Comparison of ENCODE assay signal across 8 mouse cellular contexts in genomic region chr10:81413310-81414261, GRCm38 (mm10). TPM values are rescaled to one million over a fixed set of nuclear protein-coding genes. Genes with fewer than 3 reads are reported as not detected.
A peak's percentile ranks its signal among the peaks of the same experiment; 100 is the strongest.
DNase-seq lines count a peak whose midpoint lies in the region; ATAC-seq and TF ChIP-seq lines count a peak whose summit lies in the region.

No protein-coding gene starts in this region.

- H3K4me1 ChIP-seq in forebrain, embryonic 10.5 days: peaks cover 100% of the 10 kb centered on the region
- H3K4me1 ChIP-seq in forebrain, embryonic 15.5 days: peaks cover 70% of the 10 kb centered on the region
- peaks cover 95% of the 10 kb centered on the region for H3K4me1 ChIP-seq in embryonic facial prominence, embryonic 10.5 days
- peaks cover 100% of the 10 kb centered on the region for H3K4me1 ChIP-seq in heart, embryonic 10.5 days
- H3K4me1 ChIP-seq in liver, embryonic 11.5 days (replicated peaks; ENCODE audit: control insufficient read depth, insufficient read depth, low read length): peaks cover 83% of the 10 kb centered on the region

- ATAC-seq in forebrain, embryonic 15.5 days (replicated peaks): no peak
- no peak for ATAC-seq in liver, embryonic 11.5 days (replicated peaks; ENCODE audit: low FRiP score)

- H3K27ac ChIP-seq in forebrain, embryonic 10.5 days: peak overlapping the region; percentile 89
- no peak overlapping the region for H3K27ac ChIP-seq in forebrain, embryonic 15.5 days (replicated peaks)
- peak overlapping the region; percentile 90 for H3K27ac ChIP-seq in embryonic facial prominence, embryonic 10.5 days (replicated peaks)
- H3K27ac ChIP-seq in heart, embryonic 10.5 days: peak overlapping the region; percentile 86
- peak overlapping the region; percentile 55 for H3K27ac ChIP-seq in liver, embryonic 11.5 days (ENCODE audit: low read depth, low read length)

- peaks cover 51% of the 10 kb centered on the region for H3K79me2 ChIP-seq in myocyte (ENCODE audit: control insufficient read depth, insufficient read depth)

- peaks cover 26% of the 10 kb centered on the region for H3K27me3 ChIP-seq in forebrain, embryonic 10.5 days (ENCODE audit: poor library complexity, severe bottlenecking)
- H3K27me3 ChIP-seq in forebrain, embryonic 15.5 days: no peaks in the 10 kb centered on the region
- peaks cover 18% of the 10 kb centered on the region for H3K27me3 ChIP-seq in embryonic facial prominence, embryonic 10.5 days (replicated peaks; ENCODE audit: low read depth, poor library complexity, severe bottlenecking)
- peaks cover 17% of the 10 kb centered on the region for H3K27me3 ChIP-seq in heart, embryonic 10.5 days (ENCODE audit: insufficient read depth, poor library complexity, severe bottlenecking)
- H3K27me3 ChIP-seq in liver, embryonic 11.5 days (replicated peaks; ENCODE audit: control insufficient read depth, insufficient read depth, low read length): no peaks in the 10 kb centered on the region; the same call in none of the 2 replicates
- no peaks in the 10 kb centered on the region for H3K27me3 ChIP-seq in myocyte (ENCODE audit: control insufficient read depth, insufficient read depth, insufficient read length)

- H3ac ChIP-seq in myocyte (ENCODE audit: control insufficient read depth, insufficient read length): no peak overlapping the region

- no peak overlapping the region for H3K9ac ChIP-seq in forebrain, embryonic 15.5 days (replicated peaks)
- peak overlapping the region; percentile 46; the same call in 1 of the 2 replicates for H3K9ac ChIP-seq in liver, embryonic 11.5 days (ENCODE audit: low read depth, low read length)

- H3K4me3 ChIP-seq in forebrain, embryonic 10.5 days: peak overlapping the region; percentile 37
- H3K4me3 ChIP-seq in forebrain, embryonic 15.5 days: no peak overlapping the region
- H3K4me3 ChIP-seq in embryonic facial prominence, embryonic 10.5 days: peak overlapping the region; percentile 44
- H3K4me3 ChIP-seq in heart, embryonic 10.5 days: peak overlapping the region; percentile 39
- H3K4me3 ChIP-seq in liver, embryonic 11.5 days (ENCODE audit: low read depth, low read length): 0 out of 2 replicates have a peak overlapping the region, but pooled peaks have one; percentile 12
- H3K4me3 ChIP-seq in myocyte: no peak overlapping the region

- no peak overlapping the region; the same call in 1 of the 2 replicates for H3K4me2 ChIP-seq in forebrain, embryonic 15.5 days (replicated peaks)
- peak overlapping the region; percentile 52 for H3K4me2 ChIP-seq in liver, embryonic 11.5 days
- peak overlapping the region; percentile 76 for H3K4me2 ChIP-seq in myocyte (ENCODE audit: low read depth)

- 34% methylated on average over 26 of the region's 26 CpGs for WGBS in forebrain, embryonic 10.5 days
- 27% methylated on average over 26 of the region's 26 CpGs for WGBS in forebrain, embryonic 15.5 days
- 28% methylated on average over 26 of the region's 26 CpGs for WGBS in embryonic facial prominence, embryonic 10.5 days
- WGBS in heart, embryonic 10.5 days: 28% methylated on average over 26 of the region's 26 CpGs
- 28% methylated on average over 26 of the region's 26 CpGs for WGBS in liver, embryonic 11.5 days

- TF ChIP-seq POLR2A in myocyte (IDR thresholded peaks at IDR 0.05; ENCODE audit: insufficient read length, low read depth): no peak

- no peaks in the 10 kb centered on the region for H3K9me3 ChIP-seq in forebrain, embryonic 10.5 days
- H3K9me3 ChIP-seq in forebrain, embryonic 15.5 days: no peaks in the 10 kb centered on the region
- no peaks in the 10 kb centered on the region for H3K9me3 ChIP-seq in embryonic facial prominence, embryonic 10.5 days
- H3K9me3 ChIP-seq in heart, embryonic 10.5 days: no peaks in the 10 kb centered on the region
- no peaks in the 10 kb centered on the region for H3K9me3 ChIP-seq in liver, embryonic 11.5 days (ENCODE audit: control insufficient read depth, low read length)

- H3K36me3 ChIP-seq in forebrain, embryonic 10.5 days (replicated peaks): no peaks in the 10 kb centered on the region
- H3K36me3 ChIP-seq in forebrain, embryonic 15.5 days: no peaks in the 10 kb centered on the region
- H3K36me3 ChIP-seq in embryonic facial prominence, embryonic 10.5 days (replicated peaks): 0 out of 2 replicates have a peak, but pooled peaks cover 6% of the 10 kb centered on the region
- no peaks in the 10 kb centered on the region for H3K36me3 ChIP-seq in heart, embryonic 10.5 days
- no peaks in the 10 kb centered on the region for H3K36me3 ChIP-seq in liver, embryonic 11.5 days (ENCODE audit: control insufficient read depth, insufficient read depth, low read length)
- H3K36me3 ChIP-seq in myocyte (ENCODE audit: control insufficient read depth, insufficient read depth): peaks cover 5% of the 10 kb centered on the region

- DNase-seq in forebrain, embryonic 10.5 days (ENCODE audit: extremely low spot score, low spot score): no peak
- peak; percentile 85 for DNase-seq in embryonic facial prominence, embryonic 10.5 days (ENCODE audit: low spot score)
- no peak for DNase-seq in heart, embryonic 10.5 days (ENCODE audit: low spot score)
- peak; percentile 96 for DNase-seq in kidney, adult 9 months
- DNase-seq in liver, embryonic 11.5 days (ENCODE audit: low spot score): no peak
- peak; percentile 75 for DNase-seq in testis, postnatal 14 days (ENCODE audit: low spot score)

TF ChIP-seq in myocyte, 11 proteins besides CTCF, POLR2A, EP300 and RAD21:
- TF ChIP-seq SRF (IDR thresholded peaks at IDR 0.05; ENCODE audit: control insufficient read depth, insufficient read length, low read depth) (no peak), TCF12 (IDR thresholded peaks at IDR 0.05; ENCODE audit: insufficient read depth, poor library complexity, severe bottlenecking) (no peak), MAX (IDR thresholded peaks at IDR 0.05; ENCODE audit: low read depth) (no peak), MYOD1 (IDR thresholded peaks at IDR 0.05; ENCODE audit: control insufficient read depth in 1 of 3, insufficient read length in 2 of 3, low read depth in 2 of 3) (no peak), USF1 (IDR thresholded peaks at IDR 0.05; ENCODE audit: low read depth) (no peak), POLR2AphosphoS2 (IDR thresholded peaks at IDR 0.05; ENCODE audit: insufficient read length, low read depth) (no peak), MYOG (IDR thresholded peaks at IDR 0.05; ENCODE audit: control insufficient read depth in 1 of 3, insufficient read depth in 1 of 3, insufficient read length in 2 of 3, low read depth in 2 of 3) (no peak), TCF3 (IDR thresholded peaks at IDR 0.05; ENCODE audit: insufficient read length, low read depth) (no peak), E2F4 (IDR thresholded peaks at IDR 0.05; ENCODE audit: insufficient read depth) (no peak), CEBPB (IDR thresholded peaks at IDR 0.05; ENCODE audit: insufficient read depth, poor library complexity, severe bottlenecking) (no peak), REST (IDR thresholded peaks at IDR 0.05; ENCODE audit: insufficient read depth, insufficient read length) (no peak)

RNA-seq across cellular contexts. Expression of gene Smim24, which starts 20.7 kb away (rescaled TPM):
- polyA plus RNA-seq in forebrain, embryonic 10.5 days (2016; fragmentation: Nextera tagmentation; extraction: Ambion mirVana): 1.6 and 1.9 TPM in 2 replicates
- 1.2 and 1.8 TPM in 2 replicates for polyA plus RNA-seq in forebrain, embryonic 15.5 days (2015; fragmentation: Nextera tagmentation; extraction: Ambion mirVana)
- 2.0 and 2.8 TPM in 2 replicates for polyA plus RNA-seq in embryonic facial prominence, embryonic 10.5 days (2016; fragmentation: Nextera tagmentation; extraction: Ambion mirVana)
- 3.4 and 4.0 TPM in 2 replicates for polyA plus RNA-seq in heart, embryonic 10.5 days (2016; fragmentation: Nextera tagmentation; extraction: Ambion mirVana)
- polyA plus RNA-seq in liver, embryonic 11.5 days (2014; fragmentation: Nextera tagmentation; extraction: Ambion mirVana): 3.8 and 4.5 TPM in 2 replicates
- polyA plus RNA-seq in myocyte (2012; fragmentation: generic; extraction: Trizol): 0.30 TPM

RNA-seq across cellular contexts. Expression of gene Gm48552, which starts 24.8 kb away (rescaled TPM):
- polyA plus RNA-seq in forebrain, embryonic 10.5 days (2016; fragmentation: Nextera tagmentation; extraction: Ambion mirVana): 0.78 and 1.4 TPM in 2 replicates
- polyA plus RNA-seq in forebrain, embryonic 15.5 days (2015; fragmentation: Nextera tagmentation; extraction: Ambion mirVana): 2.9 and 3.1 TPM in 2 replicates
- polyA plus RNA-seq in embryonic facial prominence, embryonic 10.5 days (2016; fragmentation: Nextera tagmentation; extraction: Ambion mirVana): 1.8 and 3.1 TPM in 2 replicates
- 1.1 and 1.7 TPM in 2 replicates for polyA plus RNA-seq in heart, embryonic 10.5 days (2016; fragmentation: Nextera tagmentation; extraction: Ambion mirVana)
- 0.62 and 0.67 TPM in 2 replicates for polyA plus RNA-seq in liver, embryonic 11.5 days (2014; fragmentation: Nextera tagmentation; extraction: Ambion mirVana)
- 0.73 TPM for polyA plus RNA-seq in myocyte (2012; fragmentation: generic; extraction: Trizol)

RNA-seq across cellular contexts. Expression of gene Gm48551, which starts 29.3 kb away (rescaled TPM):
- 2.6 and 3.1 TPM in 2 replicates for polyA plus RNA-seq in forebrain, embryonic 10.5 days (2016; fragmentation: Nextera tagmentation; extraction: Ambion mirVana)
- 5.4 and 6.6 TPM in 2 replicates for polyA plus RNA-seq in forebrain, embryonic 15.5 days (2015; fragmentation: Nextera tagmentation; extraction: Ambion mirVana)
- polyA plus RNA-seq in embryonic facial prominence, embryonic 10.5 days (2016; fragmentation: Nextera tagmentation; extraction: Ambion mirVana): 2.7 TPM in 2 replicates
- polyA plus RNA-seq in heart, embryonic 10.5 days (2016; fragmentation: Nextera tagmentation; extraction: Ambion mirVana): 2.2 and 3.1 TPM in 2 replicates
- polyA plus RNA-seq in liver, embryonic 11.5 days (2014; fragmentation: Nextera tagmentation; extraction: Ambion mirVana): 1.3 and 1.9 TPM in 2 replicates
- polyA plus RNA-seq in myocyte (2012; fragmentation: generic; extraction: Trizol): 1.7 TPM

RNA-seq across cellular contexts. Expression of gene Dohh, which starts 29.4 kb away (rescaled TPM):
- 96.8 and 97.9 TPM in 2 replicates for polyA plus RNA-seq in forebrain, embryonic 10.5 days (2016; fragmentation: Nextera tagmentation; extraction: Ambion mirVana)
- polyA plus RNA-seq in forebrain, embryonic 15.5 days (2015; fragmentation: Nextera tagmentation; extraction: Ambion mirVana): 88.2 and 89.0 TPM in 2 replicates
- 105 and 109 TPM in 2 replicates for polyA plus RNA-seq in embryonic facial prominence, embryonic 10.5 days (2016; fragmentation: Nextera tagmentation; extraction: Ambion mirVana)
- polyA plus RNA-seq in heart, embryonic 10.5 days (2016; fragmentation: Nextera tagmentation; extraction: Ambion mirVana): 100 and 105 TPM in 2 replicates
- 97.4 and 99.3 TPM in 2 replicates for polyA plus RNA-seq in liver, embryonic 11.5 days (2014; fragmentation: Nextera tagmentation; extraction: Ambion mirVana)
- 103 TPM for polyA plus RNA-seq in myocyte (2012; fragmentation: generic; extraction: Trizol)

RNA-seq across cellular contexts. Expression of gene Fzr1, which starts 35.3 kb away (rescaled TPM):
- 135 and 139 TPM in 2 replicates for polyA plus RNA-seq in forebrain, embryonic 10.5 days (2016; fragmentation: Nextera tagmentation; extraction: Ambion mirVana)
- polyA plus RNA-seq in forebrain, embryonic 15.5 days (2015; fragmentation: Nextera tagmentation; extraction: Ambion mirVana): 133 and 135 TPM in 2 replicates
- 134 and 142 TPM in 2 replicates for polyA plus RNA-seq in embryonic facial prominence, embryonic 10.5 days (2016; fragmentation: Nextera tagmentation; extraction: Ambion mirVana)
- polyA plus RNA-seq in heart, embryonic 10.5 days (2016; fragmentation: Nextera tagmentation; extraction: Ambion mirVana): 105 and 117 TPM in 2 replicates
- polyA plus RNA-seq in liver, embryonic 11.5 days (2014; fragmentation: Nextera tagmentation; extraction: Ambion mirVana): 74.0 and 75.9 TPM in 2 replicates
- 42.0 TPM for polyA plus RNA-seq in myocyte (2012; fragmentation: generic; extraction: Trizol)

Comparison
In these comparisons a context has a peak if more than half of its experiments do, and no peak if none do; other contexts are left out.
1. H3K4me3 ChIP-seq: peak in forebrain, embryonic 10.5 days (single experiment), embryonic facial prominence, embryonic 10.5 days (single experiment), heart, embryonic 10.5 days (single experiment) and liver, embryonic 11.5 days (single experiment); none in forebrain, embryonic 15.5 days (single experiment) and myocyte (single experiment).
2. DNase-seq: peak in embryonic facial prominence, embryonic 10.5 days (single experiment), kidney, adult 9 months (single experiment) and testis, postnatal 14 days (single experiment); none in forebrain, embryonic 10.5 days (single experiment), heart, embryonic 10.5 days (single experiment) and liver, embryonic 11.5 days (single experiment).